Mouse (Mus musculus): ENCODE data around the gene Aff3.

The Aff3 gene

GRCm38 (mm10) chr1:38392928-38393327, 271.8 kb downstream of the Aff3 start:
- peak; percentile 59 for DNase-seq (ENCODE audit: low read depth, low spot score)

- peak; percentile 15 for DNase-seq (ENCODE audit: low read depth, low spot score)
Observed at GRCm38 (mm10) chr1:38390886-38391249, 273.9 kb downstream of the Aff3 start.

GRCm38 (mm10) chr1:38390235-38390885, 274.4 kb downstream of the Aff3 start:
- no peak for DNase-seq (ENCODE audit: low read depth, low spot score)

GRCm38 (mm10) chr1:38389576-38389975, 275.2 kb downstream of the Aff3 start:
- DNase-seq (ENCODE audit: low read depth, low spot score), result no peak

- DNase-seq (ENCODE audit: low read depth, low spot score), result no peak
Observed at GRCm38 (mm10) chr1:38388466-38388865, 276.3 kb downstream of the Aff3 start.

- DNase-seq (ENCODE audit: low read depth, low spot score), result no peak
Observed at GRCm38 (mm10) chr1:38387438-38387837, 277.3 kb downstream of the Aff3 start.

GRCm38 (mm10) chr1:38384457-38385121, 280.2 kb downstream of the Aff3 start:
- peak; percentile 15 for DNase-seq (ENCODE audit: low read depth, low spot score)

- no peak for DNase-seq (ENCODE audit: low read depth, low spot score)
Observed at GRCm38 (mm10) chr1:38384010-38384409, 280.7 kb downstream of the Aff3 start.

GRCm38 (mm10) chr1:38382683-38383082, 282.1 kb downstream of the Aff3 start:
- no peak for DNase-seq (ENCODE audit: low read depth, low spot score)

GRCm38 (mm10) chr1:38377930-38378329, 286.8 kb downstream of the Aff3 start:
- no peak for DNase-seq (ENCODE audit: low read depth, low spot score)

- DNase-seq (ENCODE audit: low read depth, low spot score), result no peak
Observed at GRCm38 (mm10) chr1:38369166-38369565, 295.6 kb downstream of the Aff3 start.

- no peak for DNase-seq (ENCODE audit: low read depth, low spot score)
Observed at GRCm38 (mm10) chr1:38368081-38368689, 296.6 kb downstream of the Aff3 start.

- no peak for DNase-seq (ENCODE audit: low read depth, low spot score)
Observed at GRCm38 (mm10) chr1:38367404-38368080, 297.2 kb downstream of the Aff3 start.

GRCm38 (mm10) chr1:38363856-38364255, 300.9 kb downstream of the Aff3 start:
- no peak for DNase-seq (ENCODE audit: low read depth, low spot score)

GRCm38 (mm10) chr1:38362275-38362674, 302.5 kb downstream of the Aff3 start:
- DNase-seq (ENCODE audit: low read depth, low spot score), result no peak

GRCm38 (mm10) chr1:38358797-38359349, 305.9 kb downstream of the Aff3 start:
- DNase-seq (ENCODE audit: low read depth, low spot score), result no peak

- no peak for DNase-seq (ENCODE audit: low read depth, low spot score)
Observed at GRCm38 (mm10) chr1:38357933-38358796, 306.6 kb downstream of the Aff3 start.

- DNase-seq (ENCODE audit: low read depth, low spot score), result no peak
Observed at GRCm38 (mm10) chr1:38354585-38354984, 310.2 kb downstream of the Aff3 start.

- no peak for DNase-seq (ENCODE audit: low read depth, low spot score)
Observed at GRCm38 (mm10) chr1:38347346-38347745, 317.4 kb downstream of the Aff3 start.

GRCm38 (mm10) chr1:38334206-38334605, 330.5 kb downstream of the Aff3 start:
- no peak for DNase-seq (ENCODE audit: low read depth, low spot score)

GRCm38 (mm10) chr1:38332919-38333318, 331.8 kb downstream of the Aff3 start:
- DNase-seq (ENCODE audit: low read depth, low spot score), result no peak

Data from ZHBTc4 (cell line).